Mouse (Mus musculus) heart, adult 11 months (tissue): ENCODE data around the gene Stk35.

Source experiments
- DNase-seq: peaks from one replicate; pipeline ENCODE4 v3.0.0; 2022

The Stk35 gene

DNA sequence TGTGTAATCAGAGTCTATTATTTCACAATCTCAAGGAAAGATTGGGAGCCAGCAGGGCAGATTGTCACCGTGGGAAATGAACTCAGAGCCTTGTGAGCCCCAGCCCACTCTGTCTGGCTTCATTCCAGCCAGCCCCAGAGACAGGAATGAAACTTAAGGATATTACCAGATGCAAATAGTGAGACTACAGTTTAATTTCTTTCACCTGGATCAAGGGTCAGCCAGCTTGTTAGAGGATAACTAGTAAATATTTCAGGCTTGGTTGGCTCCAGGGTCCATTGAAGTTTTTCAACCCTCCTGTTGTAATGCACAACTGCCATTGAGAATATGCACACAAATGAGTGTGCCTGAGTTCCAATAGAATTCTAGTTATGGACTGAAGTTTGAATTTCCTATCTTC lies 36.6 kb downstream of the Stk35 start:
- peak; percentile 63 for DNase-seq

DNA sequence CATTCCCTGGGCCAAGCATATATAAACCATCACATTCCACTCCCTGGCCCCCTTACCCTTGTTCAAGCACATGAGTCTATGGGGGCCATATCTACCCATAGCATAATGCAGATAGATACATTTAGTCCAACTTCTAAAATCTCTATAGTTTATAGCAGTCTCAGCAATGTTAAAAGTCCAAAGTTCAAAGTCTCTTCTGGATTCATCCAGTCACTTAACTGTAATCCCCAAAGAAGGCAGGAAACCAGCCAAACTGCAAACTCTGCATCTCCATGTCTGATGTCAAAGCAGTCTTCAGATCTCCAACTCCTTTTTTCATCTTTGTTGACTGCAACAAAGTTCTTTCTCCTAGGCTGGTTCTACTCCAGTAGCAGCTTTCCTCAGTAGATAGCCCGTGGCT lies 38.0 kb downstream of the Stk35 start:
- no peak for DNase-seq

DNA sequence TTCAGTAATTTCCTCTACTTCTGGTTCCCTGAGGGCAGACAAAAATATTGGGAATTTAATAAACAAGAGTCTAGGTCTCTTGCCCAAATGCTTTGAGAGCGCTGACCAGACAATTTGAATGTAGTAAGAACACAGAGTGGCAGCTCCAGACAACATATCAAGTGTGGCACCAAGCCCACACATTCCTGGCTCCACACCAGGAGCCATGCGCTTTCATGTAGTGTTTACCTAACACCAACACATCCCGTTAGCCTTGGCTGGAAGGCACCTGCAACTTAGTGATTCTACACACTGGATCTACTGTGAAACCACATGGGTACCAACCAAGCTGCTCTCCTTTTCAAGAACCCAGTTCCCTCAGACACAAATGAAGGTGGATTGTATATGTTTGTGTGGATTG lies 45.5 kb downstream of the Stk35 start:
- DNase-seq = peak; percentile 86

DNA sequence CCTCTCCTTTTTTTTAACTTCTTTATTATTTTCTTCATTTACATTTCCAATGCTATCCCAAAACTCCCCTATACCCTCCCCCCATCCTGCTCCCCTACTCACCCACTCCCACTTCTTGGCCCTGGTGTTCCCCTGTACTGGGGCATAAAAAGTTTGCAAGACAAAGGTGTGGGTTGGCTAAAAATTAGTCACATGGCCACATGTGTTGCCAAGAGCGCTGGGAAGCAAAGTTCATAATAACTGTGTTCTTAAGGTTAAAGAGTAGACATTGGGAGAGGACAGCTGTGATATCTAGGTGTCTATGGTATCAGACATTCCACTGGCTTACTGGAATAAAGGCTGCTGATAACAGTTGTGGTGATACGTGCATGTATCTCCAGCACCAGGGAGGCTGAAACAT lies 46.2 kb downstream of the Stk35 start:
- peak; percentile 41 for DNase-seq

DNA sequence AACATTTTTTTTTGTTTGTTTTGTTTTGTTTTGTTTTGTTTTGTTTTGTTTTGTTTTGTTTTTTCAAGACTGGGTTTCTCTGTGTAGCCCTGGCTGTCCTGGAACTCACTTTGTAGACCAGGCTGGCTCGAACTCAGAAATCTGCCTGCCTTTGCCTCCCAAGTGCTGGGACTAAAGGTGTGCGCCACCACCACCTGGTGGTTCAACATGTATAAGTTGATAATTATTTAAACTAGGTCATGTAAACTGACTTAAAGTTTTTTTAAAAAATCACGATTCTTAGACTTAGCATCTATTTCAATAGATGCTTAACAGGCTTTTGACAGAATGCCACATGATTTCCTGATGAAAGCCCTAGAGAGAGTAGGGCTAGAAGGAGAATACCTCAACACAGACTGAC lies 48.8 kb downstream of the Stk35 start:
- DNase-seq = peak; percentile 24

DNA sequence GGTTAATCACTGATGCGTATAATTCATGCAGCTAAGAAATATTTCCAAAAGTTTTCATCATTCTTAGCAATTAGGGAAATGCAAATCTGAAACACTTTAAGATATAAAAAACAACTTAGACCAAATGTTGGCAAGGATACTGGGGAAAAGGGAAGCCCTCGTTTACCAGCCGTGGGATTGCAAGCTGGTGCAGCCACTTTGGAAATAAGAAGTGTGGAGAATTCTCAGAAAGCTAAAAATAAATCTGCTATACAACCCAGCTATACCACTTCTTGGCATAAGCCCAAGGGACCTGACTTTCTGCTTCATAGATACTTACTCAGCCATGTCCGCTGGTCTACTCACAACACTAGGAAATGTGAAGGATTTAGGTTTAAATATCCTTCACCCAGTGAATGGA lies 51.2 kb downstream of the Stk35 start:
- no peak for DNase-seq

DNA sequence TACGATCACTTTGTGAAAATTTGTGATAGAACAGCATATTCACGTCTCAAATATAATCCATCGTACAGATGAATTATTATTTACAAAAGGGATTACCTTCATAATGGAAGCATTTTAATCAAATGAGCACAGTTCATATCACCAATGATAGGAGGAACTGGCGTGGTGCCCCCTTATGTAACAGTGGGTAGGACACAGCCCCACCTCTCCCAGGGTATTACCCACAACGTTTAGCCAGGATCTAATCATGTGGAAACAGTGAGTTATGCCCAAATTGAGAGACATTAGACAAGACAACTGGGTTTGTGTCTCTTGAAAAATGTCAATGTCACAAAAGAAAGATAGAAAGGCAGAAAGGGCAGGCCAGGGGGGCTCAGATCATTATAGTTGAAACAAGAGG lies 62.9 kb downstream of the Stk35 start:
- DNase-seq = peak; percentile 64

DNA sequence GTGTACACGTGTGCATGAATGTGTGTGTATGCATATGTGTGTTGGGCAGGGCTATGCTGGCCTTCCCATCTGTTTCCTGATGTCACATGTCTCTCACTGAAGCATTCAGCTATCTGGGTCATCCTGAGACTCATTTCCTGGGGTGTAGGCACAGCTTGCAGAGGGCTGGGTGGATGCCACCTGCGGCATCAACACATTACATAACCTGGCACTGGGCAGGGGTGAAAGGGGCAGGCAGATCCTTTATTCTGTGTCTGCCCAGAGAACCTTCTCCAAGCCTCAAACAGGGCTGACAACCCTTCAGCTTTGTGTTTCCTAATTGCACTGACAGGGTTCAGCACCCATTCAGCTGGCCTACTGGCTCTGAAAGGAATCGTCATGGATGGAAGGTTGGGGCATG lies 64.6 kb downstream of the Stk35 start:
- DNase-seq = peak; percentile 91

DNA sequence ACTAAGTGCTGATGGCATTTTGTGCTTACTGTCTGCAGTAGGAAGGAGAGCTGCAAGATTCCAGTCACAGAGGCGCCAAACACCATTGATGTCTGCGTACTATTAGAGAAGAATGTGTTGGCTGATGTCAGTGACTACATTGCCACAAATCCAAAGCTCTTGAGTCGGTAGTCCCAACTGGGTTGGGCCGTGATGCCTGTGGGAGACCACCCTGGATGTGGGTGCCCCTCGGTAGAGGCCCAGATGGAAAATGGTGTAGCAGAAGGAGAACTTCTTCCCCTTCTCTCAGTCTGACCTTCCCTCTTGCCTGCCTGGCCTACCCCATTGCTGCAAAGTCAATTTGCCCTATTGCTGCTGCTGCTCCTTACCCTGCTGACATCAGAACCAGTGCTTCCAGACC lies 68.8 kb downstream of the Stk35 start:
- DNase-seq = peak; percentile 74

DNA sequence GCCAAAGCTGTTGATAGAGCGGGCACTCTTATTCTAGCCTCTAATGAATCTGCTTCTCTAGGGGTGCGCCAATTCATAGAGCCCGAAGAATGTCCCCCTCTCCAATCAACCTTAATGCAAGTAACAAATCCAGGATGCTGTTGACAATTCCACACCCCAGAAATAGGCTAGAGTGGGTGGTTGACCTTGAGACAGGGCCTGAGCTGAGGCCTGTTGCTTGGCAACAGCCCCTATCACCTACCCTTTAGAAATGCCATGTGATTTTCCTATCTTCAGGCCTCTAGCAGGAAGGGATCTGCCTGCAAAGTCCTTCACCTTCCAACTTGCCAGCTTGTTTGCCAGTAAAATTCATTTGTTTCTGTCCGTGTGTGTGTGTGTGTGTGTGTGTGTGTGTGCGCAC lies 70.9 kb downstream of the Stk35 start:
- peak; percentile 92 for DNase-seq

DNA sequence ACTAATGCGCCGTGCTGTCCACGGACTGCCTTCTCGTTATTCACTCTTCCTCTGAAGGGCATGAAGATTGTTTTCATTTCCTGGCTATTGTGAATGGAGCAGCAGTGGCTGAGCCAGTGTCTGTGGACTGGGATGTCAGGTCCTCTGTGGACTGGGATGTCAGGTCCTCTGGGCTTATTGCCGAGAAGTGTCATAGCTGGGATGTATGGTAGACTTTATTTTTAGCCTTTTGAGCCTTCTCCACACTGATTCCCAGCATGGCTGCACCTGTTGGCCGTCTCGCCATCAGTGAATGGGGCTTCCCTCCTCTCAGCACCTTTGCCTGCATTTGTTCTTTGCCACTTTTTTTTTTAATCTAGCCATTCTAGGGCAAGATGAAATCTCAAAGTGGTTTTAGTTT lies 71.8 kb downstream of the Stk35 start:
- peak; percentile 80 for DNase-seq

DNA sequence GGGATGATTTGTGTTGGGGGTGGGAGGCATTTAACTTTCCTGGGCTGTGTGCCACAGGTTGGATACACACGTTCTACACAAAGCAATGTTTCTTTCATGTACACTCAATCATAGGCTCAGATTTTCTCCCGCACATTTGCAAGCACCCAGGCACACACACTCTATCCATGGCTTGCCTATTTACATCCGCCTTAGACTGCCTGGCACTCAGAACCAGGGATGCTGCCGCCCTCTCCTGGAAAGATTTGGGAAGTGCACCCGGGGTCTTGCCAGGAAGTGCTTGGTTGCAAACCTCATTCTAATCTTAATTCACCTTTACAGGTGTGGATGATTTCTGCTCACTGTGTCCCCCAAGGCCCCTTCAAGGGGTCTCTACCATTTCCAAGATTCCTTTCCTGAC lies 73.2 kb downstream of the Stk35 start:
- DNase-seq = peak; percentile 94

DNA sequence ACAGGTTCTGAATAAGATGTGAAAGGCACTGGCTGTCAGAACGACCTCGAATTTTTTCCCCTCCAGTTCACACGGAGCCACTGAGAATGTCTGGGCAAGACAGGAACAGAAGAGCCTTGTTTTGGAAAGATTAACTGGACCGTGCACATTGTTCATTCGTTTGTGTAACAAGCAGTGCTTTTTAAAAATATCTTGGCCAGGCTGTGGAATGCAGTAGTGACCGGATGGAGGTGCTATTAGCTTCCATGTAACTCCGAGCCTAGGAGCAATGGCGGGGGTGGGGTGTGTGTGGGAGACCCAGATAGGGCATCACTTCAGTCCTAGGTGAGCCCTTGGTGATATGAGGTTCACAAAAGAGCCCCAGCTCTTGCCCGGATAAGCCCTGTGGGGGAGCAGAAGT lies 73.8 kb downstream of the Stk35 start:
- DNase-seq = peak; percentile 73

DNA sequence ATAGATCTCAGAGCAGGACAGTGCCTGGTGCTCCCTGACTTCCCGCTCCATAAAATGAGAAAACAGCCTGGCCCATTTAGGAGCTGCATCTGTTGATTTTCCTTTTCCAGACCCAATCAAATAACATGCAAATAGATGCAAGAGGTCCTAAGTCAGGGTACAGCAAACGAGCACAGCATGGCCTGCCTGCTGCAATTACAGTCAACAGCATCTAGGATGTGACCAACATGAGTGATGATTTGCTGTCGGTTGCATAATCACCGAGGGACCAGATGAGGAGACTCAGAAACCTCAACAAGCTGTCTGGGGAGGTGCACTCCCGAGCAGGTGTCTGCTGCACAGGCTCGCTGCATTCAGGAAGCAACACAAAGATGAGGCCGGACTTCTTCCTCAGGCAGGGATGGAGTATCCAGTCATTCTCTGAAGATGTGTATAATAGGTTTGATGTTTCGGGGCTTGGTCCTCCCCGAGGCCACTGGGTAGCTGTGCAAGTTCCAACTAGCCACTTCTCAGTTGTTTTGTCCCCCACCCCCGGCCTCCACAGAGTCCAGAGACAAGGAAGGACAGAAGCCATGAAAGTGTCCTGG lies 74.3 kb downstream of the Stk35 start:
- DNase-seq = peak; percentile 69

DNA sequence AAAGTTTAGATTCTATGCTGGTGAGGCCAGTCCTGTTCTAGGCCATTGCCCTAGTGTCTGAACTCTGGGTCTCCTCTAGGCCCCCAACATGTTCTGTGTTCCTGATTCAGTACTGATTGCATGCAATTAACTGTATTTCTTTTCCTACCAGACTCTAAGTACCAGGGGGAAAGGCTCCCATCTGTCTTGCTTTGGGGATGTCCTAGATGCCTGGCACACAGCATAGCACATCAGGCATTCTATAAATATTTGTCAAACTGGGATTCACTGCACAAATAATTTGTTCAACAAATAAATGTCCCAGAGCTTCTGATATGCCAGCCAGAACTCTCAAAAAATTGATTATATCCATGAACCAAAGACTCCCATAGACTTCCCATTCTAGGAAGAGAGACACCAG lies 76.6 kb downstream of the Stk35 start:
- DNase-seq = peak; percentile 50

DNA sequence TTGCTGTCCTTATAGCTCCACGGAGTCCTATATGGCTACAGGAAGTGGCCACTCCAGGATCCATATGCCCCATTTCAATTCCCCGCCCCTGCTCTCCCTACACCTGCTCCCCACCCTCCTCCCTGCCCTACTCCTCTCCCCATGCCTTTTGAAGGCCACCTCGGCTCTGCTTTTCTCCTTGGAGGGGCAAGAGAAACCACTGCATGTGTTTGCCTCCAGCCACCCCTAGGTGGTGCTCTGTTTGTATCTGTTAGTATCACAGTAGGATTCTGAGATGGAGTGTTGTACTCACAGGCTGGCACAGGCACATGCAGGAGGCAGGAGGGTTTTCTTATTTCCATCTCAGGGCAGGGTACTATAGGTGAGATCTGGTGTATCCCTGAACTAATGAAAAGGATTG lies 79.5 kb downstream of the Stk35 start:
- DNase-seq = peak; percentile 92

DNA sequence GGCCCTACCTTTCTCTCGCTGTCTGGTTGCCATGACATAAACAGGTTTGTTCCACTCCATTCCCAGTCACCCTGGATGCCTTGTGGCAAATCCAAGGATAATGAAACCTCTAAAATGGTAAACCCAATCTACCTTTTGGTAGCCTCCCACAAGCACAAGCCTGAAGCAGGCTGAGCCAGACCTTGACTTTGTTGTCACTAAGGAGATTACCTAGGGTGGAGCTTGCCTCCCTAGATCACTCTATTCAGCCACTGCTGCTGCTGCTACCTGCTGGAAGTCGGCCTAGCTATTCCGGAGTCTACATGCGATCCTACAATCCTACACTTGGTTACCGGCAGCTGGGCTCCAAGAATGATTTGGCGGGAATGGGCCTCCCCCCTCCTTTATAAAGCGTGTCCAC lies 79.9 kb downstream of the Stk35 start:
- peak; percentile 73 for DNase-seq

DNA sequence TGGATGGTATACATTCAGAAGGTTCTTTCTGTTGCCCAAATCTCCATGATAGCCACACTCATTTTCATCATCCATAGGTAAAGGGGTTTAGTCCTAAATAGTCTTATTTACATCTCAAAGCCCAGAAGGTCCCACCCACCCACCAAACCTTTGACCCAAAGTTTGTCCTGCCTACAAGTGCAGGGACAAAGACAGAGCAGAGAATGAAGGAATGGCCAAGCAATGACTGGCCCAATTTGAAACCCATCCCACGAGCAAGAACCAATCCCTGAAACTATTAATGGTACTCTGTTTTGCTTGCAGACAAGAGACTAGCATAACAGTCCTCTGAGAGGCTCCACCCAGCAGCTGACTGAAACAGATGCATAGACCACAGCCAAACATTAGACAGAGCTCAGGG lies 81.6 kb downstream of the Stk35 start:
- DNase-seq = no peak
